Mouse (Mus musculus) natural killer cell, adult 2 months (primary cell): ENCODE measurements around the gene Trim41.
"Not testable (repeated sequence)": the region's sequence is repeated elsewhere in the genome, so short reads cannot be mapped to it uniquely, and the experiment has no call there.

Source experiments
- DNase-seq, 2 experiments: peaks; one replicate each; pipeline ENCODE4 v3.0.0; 2022; ENCODE audit warnings: low spot score in 2 of 2

Gene Trim41

DNA sequence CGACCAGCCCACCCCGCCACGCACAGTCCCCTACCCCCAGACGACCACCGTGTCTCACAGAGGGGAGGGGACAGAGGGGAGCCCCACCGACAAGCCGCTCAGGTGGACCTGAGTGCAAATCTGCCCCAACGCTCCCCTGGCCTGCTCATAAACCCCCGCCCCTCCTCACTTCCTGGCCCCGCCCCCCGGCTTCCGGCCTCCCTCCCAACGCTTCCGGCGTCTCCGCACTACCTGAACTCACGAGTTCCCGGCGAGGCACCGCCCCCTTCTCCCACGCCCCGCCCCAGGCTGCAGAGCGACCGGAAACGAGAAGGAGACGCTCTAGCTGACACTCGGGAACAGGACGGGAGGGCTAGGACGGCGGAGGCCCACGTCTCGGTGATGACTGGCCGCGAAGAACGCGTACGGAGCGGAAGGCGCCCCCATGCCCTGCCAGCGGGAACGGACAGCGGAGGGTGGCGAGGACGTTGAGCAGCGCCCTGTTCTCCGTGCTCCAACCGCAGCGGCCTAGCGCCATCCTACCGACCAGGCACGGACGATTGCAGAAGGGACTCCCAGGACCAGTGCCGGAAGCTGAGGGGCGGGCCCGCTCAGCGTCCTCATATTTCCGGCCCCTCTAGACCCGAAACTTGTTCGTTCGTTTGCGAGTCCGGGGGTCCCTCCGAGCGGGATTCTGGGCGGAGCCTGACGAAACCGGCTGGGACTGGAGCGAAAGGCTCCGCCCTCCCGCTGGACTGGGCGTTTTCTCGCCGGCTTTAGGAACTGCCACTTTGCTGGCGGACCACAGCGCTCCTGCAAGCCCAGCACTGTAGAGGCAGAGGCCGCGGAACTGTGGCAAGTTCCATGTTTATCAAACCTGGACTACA lies at the start of gene Trim41:
Gene Trim41 (minus strand): TSS at position 554 of the 866 bp plus-strand sequence.
- DNase-seq, result peak; percentile 99

DNA sequence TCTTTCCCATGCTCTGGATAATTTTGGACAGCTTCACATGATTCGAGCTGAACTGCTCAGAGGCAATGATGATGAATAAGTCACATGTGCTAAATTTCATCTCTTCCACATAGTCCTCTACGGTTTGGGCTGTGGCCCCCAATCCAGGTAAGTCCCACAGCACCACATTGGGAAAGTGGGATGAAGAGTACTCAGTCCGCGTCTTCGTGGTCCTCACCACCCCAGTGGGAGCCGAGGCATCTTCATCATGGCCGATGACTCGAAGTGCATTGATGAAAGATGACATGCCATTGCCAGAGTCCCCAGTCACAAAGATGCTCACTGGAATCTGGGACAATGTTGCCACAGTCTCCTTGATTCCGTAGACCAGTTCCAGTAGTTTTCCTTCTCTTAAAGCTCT lies 49.3 kb upstream of the Trim41 start:
- no peak for DNase-seq

DNA sequence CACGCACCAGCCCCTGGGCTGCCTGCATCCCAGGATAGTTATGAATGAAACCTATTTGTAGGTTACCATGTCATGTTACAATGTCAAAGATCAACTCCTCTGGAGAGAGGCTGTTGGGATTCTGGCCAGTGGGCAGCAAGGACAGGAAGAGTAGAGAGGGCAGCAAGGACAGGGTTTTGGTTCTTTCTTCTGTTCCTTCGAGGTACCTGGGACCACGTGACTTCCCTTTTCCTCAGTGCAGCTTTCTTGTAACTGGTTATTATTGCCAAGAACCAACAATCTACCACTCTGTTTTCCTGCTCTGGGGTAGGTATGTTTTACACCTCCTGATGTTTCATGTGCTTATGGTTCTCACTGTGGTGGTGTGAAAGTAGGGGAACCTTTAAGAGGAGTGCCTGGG lies 46.7 kb upstream of the Trim41 start:
- DNase-seq, result no peak

DNA sequence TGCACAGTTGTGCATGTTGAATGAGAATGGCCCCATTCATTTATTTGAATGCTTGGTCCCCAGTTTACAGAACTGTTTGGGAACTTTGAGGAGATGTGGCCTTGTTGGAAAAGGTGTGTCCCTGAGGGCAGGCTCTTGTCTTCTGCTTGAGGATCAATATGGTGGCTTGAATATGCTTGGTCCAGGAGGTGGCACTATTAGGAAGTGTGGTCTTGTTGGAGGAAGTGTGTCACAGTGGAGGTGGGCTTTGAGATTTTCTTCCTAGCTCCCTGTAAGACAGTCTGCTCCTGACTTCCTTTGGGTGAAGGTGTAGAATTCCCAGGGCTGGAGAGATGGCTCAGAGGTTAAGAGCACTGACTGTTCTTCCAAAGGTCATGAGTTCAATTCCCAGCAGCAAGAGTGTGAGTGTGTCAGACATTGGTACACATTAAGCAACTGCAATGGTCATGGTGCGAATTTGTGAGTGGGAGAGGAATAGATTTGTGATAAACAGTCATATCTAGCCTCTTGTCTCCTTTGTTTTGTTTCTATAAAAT lies 45.7 kb upstream of the Trim41 start:
- DNase-seq, result no peak

DNA sequence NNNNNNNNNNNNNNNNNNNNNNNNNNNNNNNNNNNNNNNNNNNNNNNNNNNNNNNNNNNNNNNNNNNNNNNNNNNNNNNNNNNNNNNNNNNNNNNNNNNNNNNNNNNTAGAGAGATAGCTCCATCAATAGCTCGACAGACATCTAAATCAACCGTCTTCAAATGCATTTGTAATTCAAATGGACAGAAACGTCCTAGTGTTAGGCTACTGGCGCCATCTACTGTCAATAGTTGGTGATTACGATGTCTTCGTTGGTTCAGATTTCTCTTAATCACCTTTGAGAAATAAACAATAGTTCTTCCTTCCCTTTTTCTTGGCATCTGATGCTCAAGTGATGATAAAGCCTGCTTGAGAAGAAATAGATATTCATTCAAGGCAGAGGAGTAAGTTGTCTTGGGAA lies 41.9 kb upstream of the Trim41 start:
- DNase-seq, result peak in 1 of 2 experiments; percentile 70

DNA sequence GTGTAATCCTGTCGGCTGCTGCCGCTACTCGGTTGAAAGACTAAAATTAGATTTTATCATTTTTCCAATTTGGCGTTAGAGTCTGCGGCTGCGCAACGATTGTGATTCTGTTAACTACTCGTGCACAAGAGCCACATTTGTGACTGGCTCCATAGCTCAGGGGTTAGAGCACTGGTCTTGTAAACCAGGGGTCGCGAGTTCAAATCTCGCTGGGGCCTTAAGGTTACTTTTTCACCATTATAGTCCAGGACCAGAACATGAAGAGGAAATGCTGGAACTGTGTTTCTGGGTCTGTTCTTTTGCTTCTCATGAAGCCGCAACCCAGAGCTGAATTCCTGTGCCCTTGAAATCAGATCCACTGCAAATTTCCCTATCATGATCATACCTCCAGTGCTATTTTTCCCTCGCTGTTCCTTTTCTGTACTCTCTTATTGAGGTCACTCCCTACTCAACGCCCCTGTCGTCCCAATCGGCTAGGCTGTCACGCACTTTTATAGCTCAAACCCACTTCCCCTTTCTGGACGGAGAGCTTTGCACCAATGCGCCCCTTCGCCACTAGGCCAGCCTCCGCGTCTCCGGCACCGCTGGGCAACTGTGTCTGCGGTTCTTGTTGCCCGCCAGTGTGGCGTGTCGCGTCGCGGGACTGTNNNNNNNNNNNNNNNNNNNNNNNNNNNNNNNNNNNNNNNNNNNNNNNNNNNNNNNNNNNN lies 36.5 kb upstream of the Trim41 start:
- DNase-seq, result peak; percentile 90

DNA sequence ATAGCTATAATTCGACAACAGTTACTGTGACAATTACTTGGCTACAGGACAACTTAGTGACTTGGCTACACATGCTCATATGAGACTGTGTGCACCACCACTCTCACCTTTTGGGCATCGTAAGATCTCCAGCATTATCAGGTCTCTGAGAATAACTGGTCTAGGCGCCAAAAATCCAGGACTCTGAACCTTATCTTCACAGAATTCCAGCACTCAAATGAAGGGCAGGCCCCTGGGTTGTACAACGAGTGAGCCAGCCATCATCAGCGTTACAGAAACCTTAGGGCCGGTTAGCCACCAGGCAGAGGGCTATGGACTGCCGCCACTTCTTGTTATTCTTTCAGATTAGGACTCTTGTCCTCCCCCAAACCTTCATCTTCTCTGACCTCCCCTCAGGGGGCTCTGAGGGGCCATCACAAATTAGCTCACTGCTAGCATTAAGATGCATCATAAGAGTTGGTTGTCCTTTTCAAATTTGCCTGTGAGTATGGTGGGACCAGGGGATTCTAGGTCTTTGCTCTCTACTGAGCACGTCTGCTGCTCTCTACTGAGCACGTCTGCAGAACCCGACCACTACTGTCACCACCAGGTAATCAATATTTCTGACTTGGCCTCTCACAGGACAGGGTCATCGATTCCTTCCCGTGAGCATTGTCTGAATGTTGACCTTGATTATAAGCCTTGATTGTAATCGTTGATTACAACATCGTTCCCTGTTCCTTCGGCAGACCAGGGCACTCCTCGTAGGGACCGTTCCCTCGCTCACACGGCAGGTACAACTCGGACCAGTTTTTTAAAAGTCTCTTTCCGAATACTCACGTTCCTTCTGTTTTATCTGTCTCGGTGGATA lies 35.7 kb upstream of the Trim41 start:
- DNase-seq, result no peak

DNA sequence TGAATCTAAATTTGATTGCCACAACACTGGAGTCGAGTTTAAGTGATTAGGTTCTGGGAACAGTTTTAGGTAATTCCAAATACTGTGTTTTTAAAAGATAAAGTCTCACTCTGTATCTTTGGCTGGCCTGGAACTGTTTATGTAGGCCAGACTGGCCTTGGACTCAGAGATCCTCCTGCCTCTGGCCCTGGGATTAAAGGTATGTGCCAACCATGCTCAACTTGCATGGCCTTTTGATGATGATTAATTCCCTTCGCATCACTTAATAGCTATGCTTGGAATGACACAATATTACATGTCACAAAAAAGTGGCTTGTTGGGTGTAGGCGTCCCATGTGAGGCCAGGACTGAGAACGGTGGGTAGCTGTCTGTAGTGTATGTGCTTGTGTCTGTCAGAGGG lies 35.0 kb upstream of the Trim41 start:
- DNase-seq, result no peak

DNA sequence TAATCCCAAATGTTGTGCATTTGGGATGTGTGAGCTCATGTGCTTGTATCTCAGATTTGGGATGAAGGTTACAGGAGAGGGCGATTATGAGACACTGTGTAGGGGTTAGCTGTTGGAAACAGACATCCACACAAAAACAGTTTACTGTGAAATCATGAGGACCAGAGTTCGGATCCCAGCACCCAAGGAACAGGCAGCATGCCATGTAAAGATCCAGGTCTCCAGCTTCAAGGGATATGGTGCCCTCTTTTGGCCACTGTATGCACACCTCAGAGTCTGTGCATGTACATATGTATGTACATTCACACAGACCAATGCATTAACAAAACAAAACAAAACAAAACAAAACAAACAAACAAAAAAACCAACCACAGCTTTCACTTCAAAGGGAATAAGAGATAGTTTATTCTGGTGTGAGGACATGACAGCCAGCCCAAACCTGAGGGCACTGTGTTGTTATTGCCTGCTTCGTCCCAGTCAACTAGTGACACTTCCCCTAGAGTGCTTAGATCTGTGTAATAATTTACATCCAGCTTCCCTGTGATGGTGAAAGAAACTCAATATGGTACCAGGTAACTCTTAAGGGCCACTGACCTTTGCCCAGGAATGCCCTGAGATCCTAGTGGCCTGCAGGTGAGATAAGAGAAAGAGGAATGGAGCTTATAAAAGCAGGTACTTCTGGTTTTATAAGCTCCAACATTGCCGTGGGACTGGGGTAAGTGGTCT lies 34.3 kb upstream of the Trim41 start:
- DNase-seq, result no peak

DNA sequence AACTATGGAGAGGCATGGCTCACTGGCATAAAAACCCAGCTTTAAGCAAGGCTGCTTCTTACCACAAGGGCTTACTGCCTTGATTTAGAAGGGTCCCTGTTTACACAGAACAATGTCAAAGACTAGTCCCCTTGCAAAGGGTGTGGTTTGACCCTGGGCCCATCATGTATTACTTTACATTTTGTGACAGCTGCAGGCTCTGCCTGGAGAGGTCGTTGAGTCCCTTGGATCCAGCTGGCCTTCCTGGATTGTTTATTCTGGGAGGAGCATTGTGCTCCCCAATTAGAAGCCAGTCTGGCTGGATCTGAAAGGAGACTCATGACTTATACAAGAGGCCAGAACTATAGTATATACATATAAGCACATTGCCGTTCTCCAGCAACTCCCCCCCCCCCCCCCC lies 33.1 kb upstream of the Trim41 start:
- DNase-seq, result no peak

DNA sequence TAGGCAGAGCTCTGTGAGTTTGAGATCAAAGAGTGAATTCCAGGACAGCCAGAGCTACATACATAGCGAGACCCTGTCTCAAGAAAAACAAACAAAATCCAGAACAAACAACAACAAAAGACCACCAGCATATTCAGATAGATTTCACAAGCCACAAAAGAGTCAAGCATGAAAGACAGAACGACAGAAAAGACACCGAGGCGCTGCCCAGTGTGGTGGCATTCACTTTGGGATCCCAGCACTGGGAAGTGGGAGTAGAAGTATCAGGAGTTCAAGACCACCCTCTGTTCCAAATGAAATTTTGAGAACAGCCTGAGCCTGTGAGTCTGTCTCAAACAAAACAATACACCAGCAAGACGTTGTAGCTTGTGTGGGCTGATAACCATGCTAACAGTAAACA lies 29.7 kb upstream of the Trim41 start:
- no peak for DNase-seq

DNA sequence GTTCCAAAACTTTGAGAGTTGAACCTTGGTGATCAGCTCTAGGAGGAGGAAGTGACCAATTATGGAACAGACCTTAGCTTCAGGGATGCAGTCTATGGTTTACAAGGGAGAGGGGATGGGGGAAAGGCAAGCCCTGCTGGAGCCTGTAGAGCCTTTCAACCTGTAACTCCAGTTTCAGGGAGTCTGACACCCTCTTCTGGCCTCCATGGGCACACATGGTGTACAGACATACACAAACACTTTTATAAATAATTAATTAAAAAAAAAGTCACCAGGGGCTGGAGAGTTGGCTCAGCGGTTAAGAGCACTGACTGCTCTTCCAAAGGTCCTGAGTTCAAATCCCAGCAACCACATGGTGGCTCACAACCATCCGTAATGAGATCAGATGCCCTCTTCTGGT lies 29.2 kb upstream of the Trim41 start:
- DNase-seq, result not testable (repeated sequence)

DNA sequence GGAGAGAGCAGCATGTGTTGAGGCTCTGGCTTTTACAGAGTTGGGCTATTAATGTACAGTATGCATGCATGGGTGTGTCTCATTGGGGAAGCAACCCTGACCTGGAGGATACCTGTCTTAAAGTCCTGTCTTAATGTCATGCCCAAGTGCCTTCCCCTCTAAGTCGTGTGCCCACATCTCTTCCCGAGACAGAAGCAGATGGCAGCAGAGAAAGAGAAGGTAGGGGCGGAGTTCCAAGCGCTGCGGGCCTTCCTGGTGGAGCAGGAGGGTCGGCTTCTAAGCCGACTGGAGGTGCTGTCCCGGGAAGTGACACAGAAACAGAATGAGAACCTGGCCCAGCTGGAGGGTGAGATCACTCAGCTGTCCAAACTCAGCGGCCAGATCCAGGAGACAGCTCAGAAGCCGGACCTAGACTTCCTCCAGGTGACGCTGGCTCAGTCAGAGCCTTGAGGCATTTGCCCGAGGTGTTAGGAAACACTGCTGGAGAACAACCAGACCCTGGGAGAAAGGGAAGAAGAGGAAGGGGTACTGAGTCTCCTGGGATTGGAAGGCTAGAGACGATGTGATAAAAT lies 28.2 kb upstream of the Trim41 start:
- DNase-seq, result no peak

DNA sequence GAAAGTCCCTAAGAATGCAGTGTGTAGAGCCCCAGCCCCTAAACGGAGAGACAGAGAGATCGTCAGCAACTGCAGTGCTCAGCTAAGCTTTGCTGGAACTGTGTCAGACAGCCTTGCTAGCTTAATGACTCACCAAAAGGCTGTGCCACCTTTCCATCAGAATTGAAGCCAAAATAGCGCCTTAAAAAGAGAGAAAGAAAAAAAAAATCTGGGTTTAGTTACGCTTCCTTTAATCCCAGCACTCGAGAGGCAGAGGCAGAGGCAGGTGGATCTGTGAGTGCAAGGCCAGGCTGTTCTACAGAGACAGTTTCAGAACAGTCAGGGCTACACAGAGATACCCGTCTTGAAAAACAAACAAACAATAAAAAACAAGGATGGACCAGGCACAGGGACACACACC lies 27.2 kb upstream of the Trim41 start:
- DNase-seq, result no peak

DNA sequence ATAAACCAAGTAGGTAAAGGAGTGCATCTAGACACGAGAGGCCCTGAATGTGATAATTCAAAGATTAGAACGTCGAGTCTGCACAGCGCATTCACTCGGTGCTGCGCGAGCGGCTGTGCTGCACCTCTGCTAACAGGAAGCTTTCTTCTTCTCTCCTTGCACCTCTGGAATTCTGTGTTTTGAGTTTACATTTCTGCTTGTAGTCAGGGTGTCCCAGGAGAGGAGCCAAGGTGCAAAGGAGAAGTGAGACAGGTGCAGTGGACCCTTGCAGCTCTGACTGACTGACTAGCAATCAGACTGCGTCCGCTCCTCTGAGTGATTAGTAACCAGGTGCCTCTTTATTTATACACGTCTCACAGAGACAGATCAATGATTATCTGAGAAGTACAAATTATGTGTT lies 26.0 kb upstream of the Trim41 start:
- DNase-seq, result peak in 1 of 2 experiments; percentile 72

DNA sequence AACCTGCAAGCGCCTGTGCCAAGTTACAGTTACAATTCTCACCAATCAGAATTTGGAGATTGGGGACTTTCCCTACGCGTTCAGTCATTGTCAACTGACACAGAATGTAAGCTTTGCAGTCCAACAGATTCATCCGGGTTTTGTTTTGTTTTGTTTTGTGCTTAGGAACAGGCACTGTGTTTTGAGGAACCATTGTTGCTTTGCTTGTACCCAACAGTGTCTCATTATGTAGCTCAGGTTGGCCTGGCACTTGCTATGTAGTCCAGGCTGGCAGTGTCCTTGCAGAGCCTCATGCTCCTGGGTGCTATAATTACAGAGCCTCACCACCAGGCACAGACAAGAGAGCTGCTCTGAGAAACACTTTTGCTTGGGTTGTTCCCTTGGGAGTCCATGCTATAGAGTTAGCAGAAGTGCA lies 25.2 kb upstream of the Trim41 start:
- DNase-seq, result peak in 1 of 2 experiments; percentile 67

DNA sequence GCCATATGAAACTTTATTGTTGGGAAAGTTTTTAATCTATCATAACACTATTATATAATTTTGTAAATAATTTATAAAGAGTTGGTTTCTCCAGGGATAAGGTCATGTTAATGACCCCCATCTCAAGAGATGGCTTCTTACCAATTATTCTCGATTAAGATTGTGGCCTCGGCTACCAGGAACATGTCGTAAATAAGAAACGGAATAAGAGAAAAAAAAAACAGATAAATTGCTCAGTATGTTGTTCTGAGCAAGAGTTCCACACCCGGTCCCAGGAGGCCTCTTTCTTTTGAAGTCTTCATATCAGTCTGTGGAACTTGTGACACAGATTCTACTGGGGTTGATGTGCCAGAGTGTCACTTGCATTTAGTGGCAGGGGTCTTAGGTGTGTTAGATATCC lies 24.1 kb upstream of the Trim41 start:
- DNase-seq, result no peak

DNA sequence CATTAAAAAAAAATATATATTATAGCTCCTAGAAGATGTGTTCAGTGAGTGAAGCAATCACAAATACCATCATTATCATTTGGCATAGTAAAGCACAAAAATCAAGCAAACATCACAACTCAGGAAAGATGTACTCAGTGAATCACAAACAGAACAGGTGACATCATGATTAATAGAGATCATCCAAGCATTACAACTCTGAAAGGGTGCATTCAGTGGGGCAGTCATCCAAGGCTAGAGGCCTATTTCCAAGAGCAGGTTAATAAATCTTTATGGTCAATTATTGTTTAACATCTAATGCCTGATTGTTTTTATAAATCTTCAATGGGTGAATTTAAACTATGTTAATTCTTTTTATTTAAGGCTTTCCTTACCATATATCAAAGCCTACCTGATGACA lies 23.7 kb upstream of the Trim41 start:
- no peak for DNase-seq

DNA sequence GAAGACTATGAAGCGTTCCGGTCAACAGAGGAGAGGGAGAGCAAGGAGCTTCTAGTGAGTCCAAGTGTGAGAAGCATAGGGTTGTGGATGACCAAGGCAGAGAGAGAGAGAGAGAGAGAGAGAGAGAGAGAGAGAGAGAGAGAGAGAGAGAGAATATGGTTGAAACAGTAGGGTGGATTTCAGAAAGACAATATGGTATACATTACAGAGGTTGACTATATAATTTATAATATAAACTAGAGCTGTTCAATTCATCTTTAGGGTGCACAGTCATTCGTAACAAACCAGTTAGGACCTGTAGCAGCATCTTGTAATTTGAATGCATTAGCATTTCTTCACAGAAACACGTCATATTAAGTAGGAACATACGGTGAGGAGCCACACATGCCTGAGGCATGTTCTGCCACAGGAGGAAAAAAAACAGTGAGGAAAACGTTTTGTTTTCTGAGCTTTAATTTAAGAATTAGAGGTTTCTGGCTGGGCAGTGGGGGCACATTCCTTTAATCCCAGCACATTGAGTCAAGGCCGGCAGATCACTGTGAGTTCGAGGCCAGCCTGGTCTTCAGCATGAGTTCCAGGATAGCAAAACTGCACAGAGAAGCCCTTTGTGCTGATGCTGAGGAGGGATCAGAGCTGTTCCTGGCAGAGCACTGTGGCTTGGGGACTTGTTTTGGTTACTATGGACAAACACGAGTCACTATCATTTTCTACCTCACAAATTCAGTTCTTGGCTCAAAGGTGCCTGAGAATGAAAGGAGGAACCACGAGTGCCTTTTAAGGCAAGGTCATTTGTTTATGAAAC lies 21.9 kb upstream of the Trim41 start:
- DNase-seq, result no peak

DNA sequence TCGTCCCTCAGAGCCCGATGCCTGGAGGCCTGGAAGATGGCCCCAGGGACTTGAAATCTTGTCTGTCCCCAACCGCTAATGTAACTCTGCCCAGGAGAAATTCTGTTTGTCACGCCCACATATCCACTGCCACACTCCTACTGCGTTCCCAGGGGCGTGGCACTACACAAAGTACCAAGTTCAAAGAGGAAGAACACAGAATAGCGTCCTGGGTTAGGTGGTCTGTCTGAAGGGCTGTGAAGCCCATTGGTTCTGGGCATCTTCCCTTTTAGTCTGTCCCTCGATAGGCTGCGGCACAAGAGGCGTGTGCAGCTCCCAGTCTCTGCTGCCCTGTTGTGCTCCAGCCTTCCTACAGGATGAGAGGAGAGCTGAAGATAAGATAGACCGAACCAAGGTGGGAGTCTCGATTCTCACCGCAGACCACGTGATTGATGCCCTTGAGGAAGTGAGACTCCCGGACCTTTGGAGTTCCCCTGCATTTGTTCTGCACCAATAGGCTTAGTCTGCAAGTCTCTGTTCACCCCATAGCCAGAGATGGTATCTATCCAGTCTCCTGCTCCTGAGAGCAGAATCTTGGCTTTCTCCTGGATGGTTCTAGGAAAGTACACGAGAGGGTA lies 21.1 kb upstream of the Trim41 start:
- DNase-seq, result peak; percentile 43 to 84
